Mouse (Mus musculus): ENCODE measurements around the gene Taf6l.

Gene Taf6l

DNA sequence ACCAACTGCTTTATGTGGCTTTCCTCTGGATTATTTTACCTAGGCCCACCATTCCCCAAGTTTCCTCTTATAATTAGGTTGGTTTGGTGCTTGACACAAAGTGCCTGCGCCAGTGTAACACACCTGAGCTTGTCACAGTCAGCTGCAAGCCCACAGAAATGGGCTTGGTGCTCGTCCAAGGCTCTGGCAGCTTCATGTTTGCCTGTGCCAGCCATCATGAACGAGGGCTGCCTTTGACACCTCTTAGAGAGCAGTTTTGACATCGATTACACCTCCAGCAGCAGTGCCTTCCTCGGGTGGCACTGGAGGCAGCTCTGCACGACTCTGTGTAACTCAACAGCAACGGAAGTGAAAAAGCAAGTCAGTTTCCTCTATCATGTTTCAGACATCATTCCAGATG, 4.0 kb upstream of the Taf6l start:
- no peak for DNase-seq (ENCODE audit: low spot score)

GRCm38 (mm10) chr19:8789171-8789570, 3.0 kb upstream of the Taf6l start:
- no peak for DNase-seq (ENCODE audit: low spot score)

DNA sequence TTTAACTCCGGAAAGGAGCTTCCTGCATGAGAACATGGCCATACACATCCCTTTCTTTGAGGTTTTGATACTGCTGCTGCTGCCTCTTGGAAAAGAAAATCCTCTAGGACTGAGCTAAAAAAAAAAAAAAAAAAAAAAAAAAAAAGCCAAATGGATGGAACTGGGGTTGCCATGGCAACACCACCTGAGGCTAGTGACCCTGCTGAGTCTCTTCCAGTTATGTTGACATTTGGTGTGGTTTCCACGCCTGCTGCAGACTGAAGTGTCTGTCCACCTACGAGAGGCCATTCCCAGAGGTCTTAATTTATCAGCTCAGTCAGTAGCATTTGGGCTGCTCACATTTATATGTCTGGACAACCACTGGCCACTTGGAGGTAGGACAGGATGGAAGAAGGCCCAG, 2.3 kb upstream of the Taf6l start:
- no peak for DNase-seq (ENCODE audit: low spot score)

DNA sequence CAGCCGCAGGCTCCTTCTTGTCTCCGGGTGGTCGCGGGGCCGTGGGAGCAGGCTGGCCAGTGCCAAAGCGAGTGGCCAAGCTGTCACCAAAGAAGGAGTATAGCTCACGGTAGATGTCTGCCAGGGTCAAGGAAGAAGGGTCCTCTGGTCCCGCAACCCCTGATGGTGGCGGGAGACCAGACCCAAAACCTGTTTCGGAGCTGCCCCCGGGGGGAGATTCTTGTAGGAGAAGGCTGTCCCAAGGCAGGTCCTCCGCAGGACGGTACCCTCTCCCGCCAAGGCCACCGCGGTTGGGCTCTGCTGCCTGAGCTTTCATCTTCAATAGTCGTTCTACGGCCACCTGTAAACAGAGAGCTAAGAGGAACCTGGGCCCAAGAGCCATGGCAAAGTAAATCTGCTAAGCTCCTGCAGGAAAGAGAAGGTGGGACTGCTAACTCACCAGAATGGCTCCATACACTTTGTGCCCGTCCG, 11.2 kb downstream of the Taf6l start:
- no peak for DNase-seq (ENCODE audit: low spot score)

DNA sequence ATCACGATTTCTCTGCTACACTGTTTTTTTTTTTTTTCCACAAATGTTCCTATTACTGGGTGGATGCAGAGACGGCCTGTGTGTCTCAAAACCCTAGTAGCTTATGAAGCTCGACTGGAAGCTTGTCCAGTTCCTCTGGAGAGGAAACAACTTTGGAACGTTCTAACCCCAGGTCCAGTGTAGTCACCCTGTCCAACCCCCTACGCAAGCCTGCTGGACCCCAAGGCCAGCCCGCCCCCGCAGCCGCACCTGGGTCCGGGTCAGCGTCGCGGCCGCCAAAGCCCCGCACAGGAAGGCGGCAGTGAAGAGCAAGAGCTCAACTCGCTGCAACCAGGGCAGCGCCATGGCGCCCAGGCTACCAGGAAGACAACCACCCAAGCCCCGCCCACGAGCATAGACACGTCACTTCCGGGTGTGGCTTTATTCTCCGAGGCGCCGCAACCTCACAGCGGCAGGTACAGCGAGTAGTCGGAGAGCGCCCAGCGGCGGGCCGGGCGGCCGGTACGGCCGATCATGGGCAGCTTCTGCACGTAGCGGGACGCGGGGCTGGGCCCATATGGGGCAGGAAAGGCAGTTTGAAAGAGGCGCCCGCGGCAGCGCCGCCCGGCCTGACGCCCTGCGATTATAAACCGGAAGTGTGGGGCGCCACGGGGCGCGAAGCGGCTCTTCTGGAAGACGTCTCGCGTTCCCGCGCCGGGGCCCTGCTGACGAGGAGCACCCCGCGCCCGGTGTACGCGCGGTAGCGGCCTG, 12.0 kb downstream of the Taf6l start, which contains the start of gene Tmem179b:
Gene Tmem179b (minus strand): TSS at position 382 of the 750 bp plus-strand sequence.
- peak; percentile 94 for DNase-seq (ENCODE audit: low spot score)

DNA sequence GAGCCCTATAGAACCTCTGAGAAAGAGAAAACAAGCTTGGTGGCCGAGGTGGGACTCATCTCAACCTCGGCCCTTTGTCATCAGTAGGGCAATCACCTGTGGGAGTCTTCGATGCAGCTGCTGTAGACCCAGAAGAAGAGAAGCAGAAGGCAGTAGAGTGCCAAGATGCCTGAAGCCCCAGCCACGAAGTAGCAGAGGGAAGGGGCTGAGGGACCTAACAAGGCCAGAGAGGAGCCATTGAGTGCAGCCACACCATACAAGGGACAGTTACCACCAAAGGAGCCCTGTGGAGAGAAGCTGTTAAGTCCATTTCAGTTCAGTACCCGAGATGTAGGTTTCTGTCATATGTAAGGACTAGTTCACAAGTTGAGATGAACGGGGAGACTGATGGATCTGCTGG, 12.8 kb downstream of the Taf6l start:
- DNase-seq (ENCODE audit: low spot score), result no peak

- no peak for DNase-seq (ENCODE audit: low spot score)
These were observed 13.2 kb downstream of the Taf6l start for GRCm38 (mm10) chr19:8772996-8773395.

- peak; percentile 70 for DNase-seq (ENCODE audit: low spot score)
These were observed 15.5 kb downstream of the Taf6l start, which contains the start of gene Tmem223 for GRCm38 (mm10) chr19:8770567-8771270. Gene Tmem223 (plus strand): TSS chr19:8770996.

- no peak for DNase-seq (ENCODE audit: low spot score)
These were observed 20.7 kb downstream of the Taf6l start for GRCm38 (mm10) chr19:8765562-8765961.

GRCm38 (mm10) chr19:8763276-8763675, 22.9 kb downstream of the Taf6l start:
- DNase-seq (ENCODE audit: low spot score), result no peak

GRCm38 (mm10) chr19:8760757-8761156, 25.5 kb downstream of the Taf6l start:
- DNase-seq (ENCODE audit: low spot score), result no peak

- DNase-seq (ENCODE audit: low spot score), result no peak
These were observed 27.3 kb downstream of the Taf6l start for GRCm38 (mm10) chr19:8758899-8759298.

DNA sequence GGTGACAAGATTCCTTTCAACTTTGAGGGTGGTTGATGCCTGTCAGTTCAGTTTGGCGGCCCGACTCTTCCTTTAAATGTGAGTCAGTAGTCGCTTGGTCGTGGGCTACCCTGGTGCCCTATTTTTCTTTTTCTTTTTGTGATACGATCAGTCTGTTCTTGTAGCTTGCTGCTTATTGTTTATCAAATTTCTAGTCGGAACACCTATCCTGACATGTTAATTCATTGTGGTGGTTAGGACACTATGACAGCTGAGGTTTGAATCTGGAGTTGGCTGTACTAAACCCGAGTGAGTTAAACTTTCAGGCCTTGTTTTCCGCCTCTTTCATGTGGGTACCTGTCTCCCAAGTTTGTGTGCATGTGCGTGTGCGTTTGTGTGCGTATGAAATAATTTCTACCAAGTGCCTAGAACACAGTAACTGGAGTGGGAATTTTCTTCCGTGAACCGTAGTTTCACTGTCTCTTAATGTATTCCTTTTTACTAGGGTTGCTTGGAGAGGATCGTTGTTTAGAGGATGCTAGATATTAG, 28.7 kb downstream of the Taf6l start:
- DNase-seq (ENCODE audit: low spot score), result no peak

GRCm38 (mm10) chr19:8756635-8757387, 29.4 kb downstream of the Taf6l start, which contains the start of gene Nxf1:
Gene Nxf1 (plus strand): TSS chr19:8757073.
- DNase-seq (ENCODE audit: low spot score), result peak; percentile 92

GRCm38 (mm10) chr19:8755652-8756051, 30.6 kb downstream of the Taf6l start:
- DNase-seq (ENCODE audit: low spot score), result no peak

- DNase-seq (ENCODE audit: low spot score), result no peak
These were observed 38.8 kb downstream of the Taf6l start for GRCm38 (mm10) chr19:8747368-8747767.

GRCm38 (mm10) chr19:8745382-8745781, 40.8 kb downstream of the Taf6l start:
- DNase-seq (ENCODE audit: low spot score), result no peak

DNA sequence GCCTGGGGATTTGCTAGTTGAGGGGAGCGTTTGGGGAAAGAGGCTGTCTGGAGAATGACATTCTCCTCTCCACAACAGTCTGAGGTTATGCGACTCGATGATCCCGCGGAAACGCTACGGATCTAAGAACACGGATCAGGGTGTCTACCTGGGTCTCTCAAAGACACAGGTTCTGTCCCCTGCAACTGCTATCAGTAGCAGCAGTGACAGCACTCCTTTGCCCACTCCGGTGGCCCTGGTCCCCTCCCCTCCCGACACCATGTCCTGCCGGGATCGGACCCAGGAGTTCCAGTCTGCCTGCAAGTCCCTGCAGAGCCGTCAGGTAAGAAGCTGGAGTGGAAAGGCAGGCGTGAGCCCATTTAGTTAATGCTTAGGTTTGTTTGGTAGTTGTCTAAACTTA, 44.0 kb downstream of the Taf6l start:
- DNase-seq (ENCODE audit: low spot score), result no peak

DNA sequence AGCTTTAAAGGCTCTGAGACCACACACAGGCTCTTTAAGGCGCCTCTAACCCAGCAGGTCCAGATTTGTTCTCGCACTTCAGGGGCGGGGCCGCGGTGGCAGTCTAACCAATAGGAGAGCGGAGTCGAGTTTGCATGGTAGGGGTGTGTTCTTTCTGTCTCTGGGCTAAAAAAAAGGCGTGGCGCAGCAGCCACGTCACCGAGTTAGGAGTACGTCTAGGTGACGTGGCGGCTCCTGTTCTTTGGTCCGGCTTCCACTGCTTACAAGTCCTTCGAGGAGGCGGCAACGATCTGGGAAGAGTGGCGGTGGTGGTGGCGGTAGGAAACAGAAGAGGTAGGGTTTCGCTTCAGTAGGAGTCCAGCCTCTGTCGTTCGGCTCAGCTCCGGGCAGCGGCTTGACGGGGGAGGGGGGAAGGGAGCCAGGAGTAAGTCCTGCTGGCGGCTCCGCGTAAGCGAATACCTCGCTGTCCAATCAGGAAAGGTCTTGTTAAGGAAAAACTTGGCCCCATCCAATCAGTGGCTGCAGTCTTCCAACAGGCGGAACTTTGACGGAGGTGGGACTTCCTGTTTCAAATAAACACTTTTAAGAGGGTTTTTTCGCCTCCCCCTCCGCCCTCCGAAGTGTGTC, 44.9 kb downstream of the Taf6l start, which contains the start of gene Stx5a:
Gene Stx5a (plus strand): TSS at position 171 of the 627 bp plus-strand sequence.
- peak; percentile 94 for DNase-seq (ENCODE audit: low spot score)

GRCm38 (mm10) chr19:8740603-8741002, 45.6 kb downstream of the Taf6l start, which contains the start of gene 1700092M07Rik:
Gene 1700092M07Rik (plus strand): TSS chr19:8740718.
- DNase-seq (ENCODE audit: low spot score), result peak; percentile 33

- no peak for DNase-seq (ENCODE audit: low spot score)
These were observed 46.6 kb downstream of the Taf6l start for GRCm38 (mm10) chr19:8739646-8740045.

Data from testis, postnatal 14 days (tissue).